Mouse (Mus musculus) erythroblast, embryonic 14.5 days (primary cell): ENCODE results near the gene Cped1.

Experiments
- GATA1 ChIP-seq: IDR thresholded peaks from 2 replicates; pipeline ENCODE4 v1.6.1; 2012; ENCODE audit warnings: low read length, inconsistent platforms, mixed read lengths
- TAL1 ChIP-seq: IDR thresholded peaks from 3 replicates; pipeline ENCODE4 v1.6.1; 2012; ENCODE audit warnings: low read length, inconsistent platforms, mixed read lengths

- TF ChIP-seq GATA1 (no peak), TAL1 (no peak)
Observed at GRCm38 (mm10) chr6:21984990-21985731, 555 bp upstream of the Cped1 start.
